Mouse (Mus musculus): ENCODE results near the gene Entpd3. TPM values are rescaled to one million over a fixed set of nuclear protein-coding genes. Genes with fewer than 3 reads are reported as not detected.
A peak's percentile ranks its signal among the peaks of the same experiment; 100 is the strongest.

Gene Entpd3
- polyA plus RNA-seq, 1 experiment from 2014 or later: 2.1 TPM

DNA sequence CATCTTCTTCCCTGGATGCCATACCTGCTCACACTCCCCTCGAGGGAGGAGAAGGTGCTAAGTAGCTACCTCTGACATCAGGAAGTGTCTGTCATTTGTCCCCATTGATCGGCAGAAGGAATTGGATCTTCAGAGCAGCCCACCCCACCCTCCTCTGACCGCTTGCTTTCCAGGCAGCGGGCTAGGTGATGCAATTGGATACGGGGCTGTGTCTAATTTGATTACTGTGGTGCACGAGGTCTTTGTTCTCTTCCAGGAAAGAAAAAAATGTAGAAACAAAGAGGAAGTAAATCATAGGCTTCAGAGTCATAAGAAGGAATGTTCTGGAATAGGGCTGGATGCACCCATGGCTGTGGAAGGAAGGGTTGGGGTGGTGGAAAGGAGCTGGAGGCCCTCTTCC is 2.6 kb downstream of the Entpd3 start:
- no peak overlapping the region for H3K4me3 ChIP-seq (ENCODE audit: low read depth, low read length)
- no peak overlapping the region for H3K27ac ChIP-seq (replicated peaks)
- TF ChIP-seq CTCF (IDR thresholded peaks at IDR 0.05; ENCODE audit: low read depth): no peak
- TF ChIP-seq EP300 (optimal IDR thresholded peaks at IDR 0.05): no peak
- no peak overlapping the region for H3K9ac ChIP-seq (ENCODE audit: low read length)
- H3K36me3 ChIP-seq (ENCODE audit: control insufficient read depth, insufficient read depth, low read length): no peaks in the 10 kb centered on the region
- H3K9me3 ChIP-seq (ENCODE audit: control insufficient read depth, low read length): no peaks in the 10 kb centered on the region
- H3K27me3 ChIP-seq (ENCODE audit: control insufficient read depth, insufficient read depth, low read length): no peaks in the 10 kb centered on the region
- H3K4me1 ChIP-seq (replicated peaks; ENCODE audit: control insufficient read depth, insufficient read depth): no peaks in the 10 kb centered on the region
- ATAC-seq (ENCODE audit: low FRiP score, low TSS enrichment): peak; percentile 2; the same call in 1 of the 2 replicates
- 20% methylated on average over 6 of the region's 6 CpGs for WGBS
- no peak overlapping the region for H3K4me2 ChIP-seq (replicated peaks; ENCODE audit: low read depth)
- DNase-seq (ENCODE audit: low spot score): no peak

DNA sequence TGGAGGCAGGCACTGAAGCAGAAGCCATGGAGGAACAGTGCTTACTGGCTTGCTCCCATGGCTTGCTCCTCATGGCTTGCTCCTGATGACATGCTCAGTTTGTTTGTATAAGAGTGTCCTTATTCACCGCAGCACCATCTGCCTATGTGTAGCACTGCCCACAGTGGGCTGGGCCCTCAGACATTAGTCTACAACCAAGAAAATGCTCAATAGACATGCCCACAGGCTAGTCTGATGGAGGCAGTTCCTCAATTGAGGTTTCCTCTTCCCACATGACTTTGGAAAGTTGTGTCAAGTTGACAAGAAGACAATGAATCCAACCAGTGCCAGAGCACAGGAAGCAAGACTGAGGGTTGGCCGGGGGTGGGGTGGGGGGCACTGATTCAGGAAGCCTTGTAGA is 6.4 kb downstream of the Entpd3 start:
- DNase-seq (ENCODE audit: low spot score) (no peak), ATAC-seq (ENCODE audit: low FRiP score, low TSS enrichment) (no peak)
- TF ChIP-seq CTCF (IDR thresholded peaks at IDR 0.05; ENCODE audit: low read depth) (no peak), EP300 (optimal IDR thresholded peaks at IDR 0.05) (no peak)
- no peak overlapping the region for H3K9ac ChIP-seq (ENCODE audit: low read length)
- no peaks in the 10 kb centered on the region for H3K9me3 ChIP-seq (ENCODE audit: control insufficient read depth, low read length)
- WGBS: 64% methylated on average over 2 of the region's 2 CpGs
- H3K36me3 ChIP-seq (ENCODE audit: control insufficient read depth, insufficient read depth, low read length): no peaks in the 10 kb centered on the region
- no peak overlapping the region for H3K4me2 ChIP-seq (replicated peaks; ENCODE audit: low read depth)
- no peaks in the 10 kb centered on the region for H3K27me3 ChIP-seq (ENCODE audit: control insufficient read depth, insufficient read depth, low read length)
- H3K4me1 ChIP-seq (replicated peaks; ENCODE audit: control insufficient read depth, insufficient read depth): no peaks in the 10 kb centered on the region
- no peak overlapping the region for H3K4me3 ChIP-seq (ENCODE audit: low read depth, low read length)
- no peak overlapping the region for H3K27ac ChIP-seq (replicated peaks)

DNA sequence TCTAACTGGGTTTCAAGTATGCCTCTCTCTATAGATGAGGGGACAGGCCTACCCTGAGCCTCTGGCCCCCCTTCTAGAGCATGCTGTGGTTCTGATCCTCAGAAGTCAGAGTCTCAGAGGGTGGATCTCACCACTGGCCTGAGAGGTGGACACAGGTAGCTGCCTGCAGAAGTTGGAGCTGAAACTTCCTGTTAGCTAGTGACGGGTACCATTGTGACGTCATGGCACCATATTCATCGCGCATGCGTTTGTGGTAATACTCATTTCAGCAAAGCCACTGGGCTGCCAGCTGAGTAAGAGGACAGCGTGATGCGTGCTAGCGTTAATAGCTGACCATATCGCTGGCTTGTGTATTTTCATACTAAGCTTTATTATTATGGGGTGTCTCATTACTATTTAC is 6.9 kb downstream of the Entpd3 start:
- H3K36me3 ChIP-seq (ENCODE audit: control insufficient read depth, insufficient read depth, low read length): no peaks in the 10 kb centered on the region
- H3K9ac ChIP-seq (ENCODE audit: low read length): no peak overlapping the region
- DNase-seq (ENCODE audit: low spot score) (no peak), ATAC-seq (ENCODE audit: low FRiP score, low TSS enrichment) (no peak)
- no peak overlapping the region for H3K4me3 ChIP-seq (ENCODE audit: low read depth, low read length)
- no peaks in the 10 kb centered on the region for H3K9me3 ChIP-seq (ENCODE audit: control insufficient read depth, low read length)
- no peak for TF ChIP-seq EP300 (optimal IDR thresholded peaks at IDR 0.05)
- no peaks in the 10 kb centered on the region for H3K27me3 ChIP-seq (ENCODE audit: control insufficient read depth, insufficient read depth, low read length)
- WGBS: 86% methylated on average over 9 of the region's 9 CpGs
- peak overlapping the region; percentile 77 for H3K27ac ChIP-seq (replicated peaks)
- H3K4me2 ChIP-seq (replicated peaks; ENCODE audit: low read depth): no peak overlapping the region
- no peaks in the 10 kb centered on the region for H3K4me1 ChIP-seq (replicated peaks; ENCODE audit: control insufficient read depth, insufficient read depth)

DNA sequence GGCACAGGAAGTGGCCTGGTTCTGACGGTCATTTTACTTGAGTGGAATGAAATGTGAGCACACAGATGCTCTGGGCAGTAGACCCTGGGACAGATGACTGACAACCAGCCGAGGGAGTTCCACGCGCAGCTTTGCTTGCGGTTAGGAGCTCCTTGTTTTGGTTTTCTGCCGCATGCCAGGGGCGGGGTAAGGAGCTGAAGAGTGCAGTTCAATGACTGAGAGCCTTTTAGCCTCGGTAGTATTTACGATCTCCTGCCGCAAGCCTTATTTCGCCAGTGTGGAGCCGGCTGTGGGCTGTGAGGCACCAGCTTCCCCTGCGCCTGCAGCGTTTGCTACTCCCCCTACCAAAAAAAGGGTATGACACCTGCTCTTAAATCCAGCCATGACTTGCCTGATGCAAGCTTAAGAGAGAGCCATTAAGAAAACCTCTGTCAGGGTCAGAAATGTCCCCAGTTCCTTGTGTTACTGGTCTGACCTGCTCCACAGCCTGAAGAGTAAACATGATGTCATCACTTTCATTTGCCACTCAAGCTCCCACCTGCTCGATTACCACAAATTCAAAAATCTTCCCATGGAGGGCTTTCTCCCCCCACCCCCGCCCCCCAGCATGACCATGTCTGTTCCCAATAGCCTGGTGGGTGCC is 7.5 kb downstream of the Entpd3 start:
- no peak overlapping the region for H3K4me3 ChIP-seq (ENCODE audit: low read depth, low read length)
- WGBS: 14% methylated on average over 16 of the region's 16 CpGs
- peak overlapping the region; percentile 77 for H3K27ac ChIP-seq (replicated peaks)
- peak overlapping the region; percentile 27; the same call in 1 of the 2 replicates for H3K9ac ChIP-seq (ENCODE audit: low read length)
- no peaks in the 10 kb centered on the region for H3K9me3 ChIP-seq (ENCODE audit: control insufficient read depth, low read length)
- H3K4me1 ChIP-seq (replicated peaks; ENCODE audit: control insufficient read depth, insufficient read depth): no peaks in the 10 kb centered on the region
- no peaks in the 10 kb centered on the region for H3K36me3 ChIP-seq (ENCODE audit: control insufficient read depth, insufficient read depth, low read length)
- ATAC-seq (ENCODE audit: low FRiP score, low TSS enrichment): peak; percentile 78
- peak; percentile 67 for DNase-seq (ENCODE audit: low spot score)
- peak; percentile 61 for TF ChIP-seq EP300 (optimal IDR thresholded peaks at IDR 0.05)
- no peak for TF ChIP-seq CTCF (IDR thresholded peaks at IDR 0.05; ENCODE audit: low read depth)
- no peaks in the 10 kb centered on the region for H3K27me3 ChIP-seq (ENCODE audit: control insufficient read depth, insufficient read depth, low read length)
- H3K4me2 ChIP-seq (replicated peaks; ENCODE audit: low read depth): peak overlapping the region; percentile 38; the same call in 1 of the 2 replicates

DNA sequence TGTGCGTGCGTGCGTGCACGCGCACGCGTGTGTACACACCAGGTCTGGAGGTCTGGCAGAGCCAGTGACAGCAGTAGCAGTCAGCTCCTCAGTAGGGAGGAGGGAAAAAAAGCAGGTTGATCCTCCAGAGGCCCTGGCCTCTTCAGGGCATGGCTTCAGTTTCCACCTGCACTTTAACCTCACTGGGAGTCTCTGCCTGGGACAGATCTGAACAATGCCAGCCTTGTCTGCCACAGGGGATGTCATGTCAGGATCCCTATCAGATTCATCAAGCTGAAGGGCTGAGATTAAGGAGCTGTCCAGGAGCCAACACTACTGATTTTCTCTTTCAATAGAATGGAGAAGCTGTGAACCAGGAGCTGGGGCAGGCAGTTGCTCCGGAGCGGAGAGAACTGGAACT is 11.2 kb downstream of the Entpd3 start:
- 55% methylated on average over 9 of the region's 9 CpGs for WGBS
- Histone ChIP-seq H3K4me3 (ENCODE audit: low read depth, low read length) (no peak overlapping the region), H3K4me1 (replicated peaks; ENCODE audit: control insufficient read depth, insufficient read depth) (no peaks in the 10 kb centered on the region), H3K27me3 (ENCODE audit: control insufficient read depth, insufficient read depth, low read length) (no peaks in the 10 kb centered on the region), H3K27ac (replicated peaks) (no peak overlapping the region), H3K36me3 (ENCODE audit: control insufficient read depth, insufficient read depth, low read length) (no peaks in the 10 kb centered on the region), H3K4me2 (replicated peaks; ENCODE audit: low read depth) (no peak overlapping the region), H3K9me3 (ENCODE audit: control insufficient read depth, low read length) (no peaks in the 10 kb centered on the region), H3K9ac (ENCODE audit: low read length) (no peak overlapping the region)
- TF ChIP-seq CTCF (IDR thresholded peaks at IDR 0.05; ENCODE audit: low read depth): no peak
- TF ChIP-seq EP300 (optimal IDR thresholded peaks at IDR 0.05): no peak
- no peak for DNase-seq (ENCODE audit: low spot score)
- no peak for ATAC-seq (ENCODE audit: low FRiP score, low TSS enrichment)

DNA sequence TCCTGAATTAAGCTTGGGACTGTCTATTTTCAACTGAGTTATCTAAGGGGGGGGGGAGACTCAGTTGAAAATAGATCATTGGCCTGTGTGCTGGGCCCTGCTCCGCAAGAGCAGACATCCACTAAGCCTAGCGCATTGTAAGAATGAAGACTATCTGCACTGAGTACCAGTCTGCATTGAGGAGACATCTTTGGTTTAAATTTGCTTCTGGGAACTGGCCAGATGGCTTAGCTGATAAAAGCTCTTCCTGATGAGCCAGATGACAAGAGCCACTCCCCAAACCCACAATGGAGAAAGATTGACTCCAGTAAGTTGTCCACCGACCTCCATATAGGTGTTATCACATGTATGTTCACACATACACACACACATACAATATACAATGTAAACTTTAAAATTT is 24.0 kb downstream of the Entpd3 start:
- Histone ChIP-seq H3K27me3 (ENCODE audit: control insufficient read depth, insufficient read depth, low read length) (no peaks in the 10 kb centered on the region), H3K4me1 (replicated peaks; ENCODE audit: control insufficient read depth, insufficient read depth) (no peaks in the 10 kb centered on the region), H3K27ac (replicated peaks) (no peak overlapping the region), H3K4me3 (ENCODE audit: low read depth, low read length) (no peak overlapping the region), H3K4me2 (replicated peaks; ENCODE audit: low read depth) (no peak overlapping the region), H3K36me3 (ENCODE audit: control insufficient read depth, insufficient read depth, low read length) (no peaks in the 10 kb centered on the region), H3K9ac (ENCODE audit: low read length) (no peak overlapping the region), H3K9me3 (ENCODE audit: control insufficient read depth, low read length) (no peaks in the 10 kb centered on the region)
- no peak for ATAC-seq (ENCODE audit: low FRiP score, low TSS enrichment)
- DNase-seq (ENCODE audit: low spot score): no peak
- TF ChIP-seq EP300 (optimal IDR thresholded peaks at IDR 0.05) (no peak), CTCF (IDR thresholded peaks at IDR 0.05; ENCODE audit: low read depth) (no peak)
- WGBS: 86% methylated on average over 3 of the region's 3 CpGs
